Comparison of ENCODE assay signal across 30 mouse cellular contexts in the genomic region with DNA sequence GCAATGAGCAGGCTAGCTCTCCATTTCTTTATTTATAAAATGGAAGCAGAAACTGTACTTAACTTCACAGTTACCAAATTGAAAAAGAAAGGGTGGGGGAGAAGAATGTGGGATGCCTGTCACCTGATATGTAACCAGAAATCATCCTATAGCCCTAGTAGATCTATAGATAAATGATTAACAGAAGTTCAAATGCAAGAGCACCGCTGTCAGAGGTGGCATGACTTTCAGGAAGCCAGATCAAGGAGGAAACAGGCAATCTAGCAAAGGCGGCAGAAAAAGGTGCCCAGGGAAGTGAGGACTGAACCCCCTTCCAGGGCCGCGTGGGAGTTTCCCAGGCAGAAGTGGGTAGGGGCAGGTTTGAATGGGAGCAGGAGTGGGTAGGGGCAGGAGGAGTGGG. TPM values are rescaled to one million over a fixed set of nuclear protein-coding genes. Genes with fewer than 3 reads are reported as not detected.
"Had no signal": no experiment of that assay in that cellular context is flagged by ENCODE, and none has a peak within 500 bp of the region (broad histone marks: within the 10 kb centered on the region; RNA-seq: fewer than 3 reads in every experiment).

No protein-coding gene starts in this region.

- ATAC-seq: hindbrain, postnatal 0 days; inflammation-experienced regulatory T-cells, adult 6 months had no signal

- H3K27ac ChIP-seq: hindbrain, postnatal 0 days; limb, embryonic 10.5 days; limb, embryonic 13.5 days; liver, embryonic 15.5 days had no signal

- H3K36me3 ChIP-seq: limb, embryonic 10.5 days; limb, embryonic 13.5 days; liver, embryonic 15.5 days had no signal

- H3K4me1 ChIP-seq: limb, embryonic 10.5 days; limb, embryonic 13.5 days had no signal

- H3K9me3 ChIP-seq: limb, embryonic 10.5 days; limb, embryonic 13.5 days; liver, embryonic 15.5 days had no signal

- DNase-seq: kidney, adult 8-10 months; kidney, postnatal 14 days; lung, adult 2 months; lung, postnatal 14 days; lung, postnatal 4 days; midbrain, embryonic 14.5 days; right cerebral cortex, adult 18-20 months; right cerebral cortex, postnatal 25 days; thymus, adult 18-20 months; thymus, postnatal 36 days had no signal

- H3K4me2 ChIP-seq: limb, embryonic 13.5 days; liver, embryonic 15.5 days; midbrain, embryonic 11.5 days had no signal

- H3K4me3 ChIP-seq: limb, embryonic 10.5 days; limb, embryonic 13.5 days; liver, embryonic 15.5 days had no signal

- H3K9ac ChIP-seq: limb, embryonic 13.5 days; liver, embryonic 15.5 days had no signal

- H3K27me3 ChIP-seq: limb, embryonic 13.5 days; liver, embryonic 15.5 days had no signal

RNA-seq across cellular contexts. Expression of a gene that starts 29.9 kb away (rescaled TPM):
- total RNA-seq: hindbrain, postnatal 0 days; layer of hippocampus, adult 18-20 months; layer of hippocampus, postnatal 14 days; left cerebral cortex, postnatal 25 days; megakaryocyte progenitor cell, adult 5-6 weeks; megakaryocyte-erythroid progenitor cell, adult 5-6 weeks; midbrain, postnatal 0 days had no signal
- polyA plus RNA-seq: hindbrain, postnatal 0 days; inflammation-experienced regulatory T-cells, adult 6 months; limb, embryonic 10.5 days; limb, embryonic 13.5 days; liver, adult 2 months; liver, embryonic 15.5 days; lung, adult 2 months; lung, embryonic 16.5 days; midbrain, embryonic 11.5 days; midbrain, embryonic 14.5 days; midbrain, postnatal 0 days; neural tube, embryonic 11.5 days; neural tube, embryonic 14.5 days; spleen, adult 2 months; stomach, embryonic 16.5 days; testis, adult 2 months; urinary bladder, adult 2 months had no signal

RNA-seq across cellular contexts. Expression of a gene that starts 33.9 kb away (rescaled TPM):
- total RNA-seq: hindbrain, postnatal 0 days; layer of hippocampus, adult 18-20 months; layer of hippocampus, postnatal 14 days; left cerebral cortex, postnatal 25 days; megakaryocyte progenitor cell, adult 5-6 weeks; megakaryocyte-erythroid progenitor cell, adult 5-6 weeks; midbrain, postnatal 0 days had no signal
- polyA plus RNA-seq: hindbrain, postnatal 0 days; inflammation-experienced regulatory T-cells, adult 6 months; limb, embryonic 10.5 days; limb, embryonic 13.5 days; liver, adult 2 months; liver, embryonic 15.5 days; lung, adult 2 months; lung, embryonic 16.5 days; midbrain, embryonic 11.5 days; midbrain, embryonic 14.5 days; midbrain, postnatal 0 days; neural tube, embryonic 11.5 days; neural tube, embryonic 14.5 days; spleen, adult 2 months; testis, adult 2 months; urinary bladder, adult 2 months had no signal
